Mouse (Mus musculus) inflammation-experienced regulatory T-cells, adult 6 months (primary cell): ENCODE data around the gene Ehd2. TPM values are rescaled to one million over a fixed set of nuclear protein-coding genes. Genes with fewer than 3 reads are reported as not detected.

Source experiments
- ATAC-seq: one replicate; pipeline ENCODE4 v1.8.0; 2017
- polyA plus RNA-seq, 3 experiments: library from polyadenylated mRNA; unstranded; fragments of 100-300 nt; shearing (Covaris generic); gene quantifications; one replicate each; pipeline ENCODE4 v1.2.1; 2017

Gene Ehd2
- polyA plus RNA-seq, 3 experiments from 2014 or later: 0.19 to 0.34 TPM; not detected in 1

GRCm38 (mm10) chr7:15906602-15907001, 60.8 kb downstream of the Ehd2 start:
- ATAC-seq: no peak

DNA sequence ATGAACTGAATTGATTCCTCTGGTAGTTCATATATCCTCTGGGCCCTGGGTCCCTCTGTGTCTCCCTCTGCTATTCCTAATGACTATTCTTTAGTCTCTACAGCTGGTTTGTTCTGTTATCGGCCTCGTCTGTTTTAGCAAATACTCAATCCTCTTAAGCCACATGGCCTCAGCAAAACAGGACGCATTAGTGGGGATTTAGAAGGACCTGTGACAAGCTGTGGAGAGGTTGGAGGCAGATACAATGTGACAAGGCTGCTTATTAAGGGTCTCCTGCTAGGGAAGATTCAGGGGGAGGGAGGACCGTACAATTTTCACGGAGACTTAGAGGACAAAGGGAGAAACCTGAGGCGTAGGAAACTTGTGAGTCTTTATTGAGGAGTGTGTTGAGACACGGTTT, 61.5 kb downstream of the Ehd2 start:
- ATAC-seq: no peak

DNA sequence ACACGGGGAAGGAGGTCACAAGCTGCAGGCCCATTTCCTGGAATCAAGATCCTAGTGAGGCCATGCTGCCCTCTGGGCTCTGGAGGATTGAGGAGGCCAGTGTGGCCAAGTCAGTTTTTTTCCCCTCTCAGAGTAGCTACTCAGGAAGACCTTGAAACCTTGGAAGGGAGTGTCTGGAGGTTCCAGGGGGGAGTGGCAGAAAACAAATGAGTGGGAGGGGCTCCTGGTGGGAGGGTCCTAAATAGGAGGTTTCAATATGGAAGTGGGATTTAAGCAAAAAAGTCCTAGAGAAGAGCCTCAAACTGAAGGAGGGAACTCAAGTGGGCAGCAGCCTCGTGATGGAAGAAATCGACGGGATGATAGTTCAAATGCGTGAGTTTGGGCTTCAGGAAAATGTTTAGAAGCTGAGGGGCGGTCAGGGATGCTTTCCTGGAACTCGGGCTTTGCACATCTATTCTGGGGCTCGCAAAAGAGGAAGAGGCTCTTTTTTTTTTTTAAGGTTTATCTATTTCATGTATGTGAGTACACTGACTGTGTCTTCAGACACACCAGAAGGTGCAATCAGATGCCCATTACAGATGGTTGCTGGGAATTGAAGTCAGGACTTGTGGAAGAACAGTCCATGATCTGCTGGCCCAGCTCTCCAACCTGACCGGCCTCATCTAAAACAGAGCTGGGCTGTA, 65.9 kb downstream of the Ehd2 start:
- ATAC-seq: no peak

Other genes with a start within 250 kb of the Ehd2 start
- not detected for gene Obox5, start 217.4 kb downstream of the Ehd2 start, polyA plus RNA-seq
- gene Obox6, start 127.9 kb downstream of the Ehd2 start, polyA plus RNA-seq: not detected
- gene Crx, start 87.6 kb downstream of the Ehd2 start, polyA plus RNA-seq: not detected
- gene Crxos, start 85.0 kb downstream of the Ehd2 start, polyA plus RNA-seq: not detected
- gene Selenow, start 45.2 kb downstream of the Ehd2 start, polyA plus RNA-seq: 100 to 1,000 TPM; 681 to 943 (median 889) TPM
- gene Nop53, start 21.5 kb downstream of the Ehd2 start, polyA plus RNA-seq: 100 to 1,000 TPM; 272 to 320 (median 288) TPM
- gene Bicra, start 80.4 kb upstream of the Ehd2 start, polyA plus RNA-seq: 1 to 10 TPM; 2.7 to 4.4 (median 4.2) TPM
- gene Zfp541, start 94.2 kb upstream of the Ehd2 start, polyA plus RNA-seq: under 1 TPM in 1 of 3 experiments, not detected in 2; 0.07 TPM
- gene Napa, start 130.9 kb upstream of the Ehd2 start, polyA plus RNA-seq: 100 to 1,000 TPM; 191 to 298 (median 208) TPM
- gene Kptn, start 152.3 kb upstream of the Ehd2 start, polyA plus RNA-seq: 10 to 100 TPM; 18.7 to 23.5 (median 19.2) TPM
- not detected for gene Slc8a2, start 162.3 kb upstream of the Ehd2 start, polyA plus RNA-seq
- 10 to 100 TPM in 2 of 3 experiments, 1 to 10 TPM in 1; 8.6 to 23.2 (median 20.8) TPM for gene Meis3, start 207.5 kb upstream of the Ehd2 start, polyA plus RNA-seq